Mouse (Mus musculus) limb, embryonic 12.5 days (tissue): Measurements from ENCODE around the gene Ifit3. TPM values are rescaled to one million over a fixed set of nuclear protein-coding genes. Genes with fewer than 3 reads are reported as not detected.
"Not testable (repeated sequence)": the region's sequence is repeated elsewhere in the genome, so short reads cannot be mapped to it uniquely, and the experiment has no call there.

Source experiments
- ATAC-seq: fragments of 200-750 bp; cut with Nextera tagmentation; 2 replicates; pipeline ENCODE4 v1.8.0; 2017; ENCODE audit warnings: low read depth, moderate TSS enrichment; ENCODE audit not compliant: insufficient number of reproducible peaks, insufficient read depth, low FRiP score, low TSS enrichment
- H3K27ac ChIP-seq: fragments of 300-500 bp; sonication (generic); 2 replicates; pipeline ENCODE4 v1.5.1; 2016; ENCODE audit warnings: mild to moderate bottlenecking, moderate library complexity
- H3K27me3 ChIP-seq: fragments of 300-500 bp; sonication (generic); 2 replicates; pipeline ENCODE4 v1.6.1; 2016; ENCODE audit warnings: mild to moderate bottlenecking, moderate library complexity
- H3K36me3 ChIP-seq: fragments of 300-500 bp; sonication (generic); 2 replicates; pipeline ENCODE4 v1.6.1; 2016; ENCODE audit warnings: mild to moderate bottlenecking, moderate library complexity
- H3K4me1 ChIP-seq: fragments of 300-500 bp; sonication (generic); replicated peaks from 2 replicates; pipeline ENCODE4 v1.6.1; 2016
- H3K4me2 ChIP-seq: fragments of 300-500 bp; sonication (generic); 2 replicates; pipeline ENCODE4 v1.6.1; 2016; ENCODE audit warnings: mild to moderate bottlenecking, moderate library complexity
- H3K4me3 ChIP-seq: fragments of 300-500 bp; sonication (generic); replicated peaks from 2 replicates; pipeline ENCODE4 v1.5.1; 2016; ENCODE audit warnings: mild to moderate bottlenecking
- H3K9ac ChIP-seq: fragments of 300-500 bp; sonication (generic); replicated peaks from 2 replicates; pipeline ENCODE4 v1.6.1; 2016; ENCODE audit warnings: mild to moderate bottlenecking, moderate library complexity
- H3K9me3 ChIP-seq: fragments of 300-500 bp; sonication (generic); 2 replicates; pipeline ENCODE4 v1.6.1; 2016; ENCODE audit warnings: mild to moderate bottlenecking, moderate library complexity
- WGBS: fragments of 180-500 bp; shearing (Covaris S2); methylation state at CpG from one replicate; pipeline ENCODE4 v1.1.7; 2016; 5-methylcytosine and 5-hydroxymethylcytosine counted together
- polyA plus RNA-seq: library from polyadenylated mRNA; unstranded; fragments of >200 nt; fragmentation: Nextera tagmentation; extraction: Ambion mirVana; gene quantifications from 2 replicates; pipeline ENCODE4 v1.2.1, GENCODE M21; 2016

Gene Ifit3
- 2.1 and 3.6 TPM in 2 replicates for polyA plus RNA-seq

GRCm38 (mm10) chr19:34583126-34583766, at the start of gene Ifit3:
Gene Ifit3, plus strand, starts transcription at chr19:34583531.
- H3K27me3 ChIP-seq, H3K36me3 ChIP-seq, H3K27ac ChIP-seq, H3K9ac ChIP-seq, H3K9me3 ChIP-seq, ATAC-seq, H3K4me2 ChIP-seq, H3K4me1 ChIP-seq, H3K4me3 ChIP-seq: not testable (repeated sequence)
- 44% methylated on average over 2 of the region's 2 CpGs for WGBS

GRCm38 (mm10) chr19:34539422-34539821, 43.9 kb upstream of the Ifit3 start:
- 76% methylated on average over 1 of the region's 1 CpGs for WGBS
- no peak overlapping the region for H3K4me2 ChIP-seq
- ATAC-seq = no peak

GRCm38 (mm10) chr19:34546211-34546610, 37.1 kb upstream of the Ifit3 start:
- Histone ChIP-seq H3K4me2 (no peak overlapping the region), H3K9ac (no peak overlapping the region), H3K9me3 (no peaks in the 10 kb centered on the region), H3K27ac (no peak overlapping the region), H3K4me1 (no peaks in the 10 kb centered on the region), H3K36me3 (no peaks in the 10 kb centered on the region), H3K27me3 (peaks cover 5% of the 10 kb centered on the region; the same call in 1 of the 2 replicates), H3K4me3 (no peak overlapping the region)
- no peak for ATAC-seq
- 88% methylated on average over 4 of the region's 4 CpGs for WGBS

More at GRCm38 (mm10) chr19:34539422-34539821, 43.9 kb upstream of the Ifit3 start:
- Histone ChIP-seq H3K9me3 (no peaks in the 10 kb centered on the region), H3K36me3 (no peaks in the 10 kb centered on the region), H3K4me3 (no peak overlapping the region), H3K27me3 (no peaks in the 10 kb centered on the region), H3K9ac (no peak overlapping the region), H3K4me1 (no peaks in the 10 kb centered on the region), H3K27ac (no peak overlapping the region)

- H3K4me2 ChIP-seq = no peak overlapping the region
- 29% methylated on average over 7 of the region's 7 CpGs for WGBS
- peaks cover 4% of the 10 kb centered on the region for H3K4me1 ChIP-seq
- no peak overlapping the region for H3K9ac ChIP-seq
- H3K4me3 ChIP-seq = no peak overlapping the region
- no peaks in the 10 kb centered on the region for H3K9me3 ChIP-seq
- no peak for ATAC-seq
- H3K36me3 ChIP-seq = no peaks in the 10 kb centered on the region
- H3K27ac ChIP-seq = no peak overlapping the region
- H3K27me3 ChIP-seq = peaks cover 5% of the 10 kb centered on the region; the same call in 1 of the 2 replicates
Observed at GRCm38 (mm10) chr19:34547976-34548375, 35.4 kb upstream of the Ifit3 start.

- Histone ChIP-seq H3K4me2 (peak overlapping the region; percentile 57), H3K4me1 (peaks cover 14% of the 10 kb centered on the region), H3K27me3 (peaks cover 5% of the 10 kb centered on the region; the same call in 1 of the 2 replicates), H3K9ac (peak overlapping the region; percentile 42; the same call in 1 of the 2 replicates), H3K9me3 (no peaks in the 10 kb centered on the region), H3K4me3 (peak overlapping the region; percentile 46; the same call in 1 of the 2 replicates), H3K36me3 (no peaks in the 10 kb centered on the region), H3K27ac (no peak overlapping the region)
- WGBS = 38% methylated on average over 4 of the region's 4 CpGs
- no peak for ATAC-seq
Observed at GRCm38 (mm10) chr19:34550205-34550533, 33.2 kb upstream of the Ifit3 start.

- Histone ChIP-seq H3K4me1 (peaks cover 14% of the 10 kb centered on the region), H3K4me2 (peak within 1 kb of the TSS; percentile 57), H3K27me3 (peaks cover 2% of the 10 kb centered on the region; the same call in 1 of the 2 replicates), H3K9ac (peak within 1 kb of the TSS; percentile 42), H3K27ac (peak within 1 kb of the TSS; percentile 64; the same call in 1 of the 2 replicates), H3K36me3 (no peaks in the 10 kb centered on the region), H3K9me3 (no peaks in the 10 kb centered on the region), H3K4me3 (peak within 1 kb of the TSS; percentile 46)
- peak; percentile 90 for ATAC-seq
- WGBS = 2% methylated on average over 22 of the region's 22 CpGs
Observed at GRCm38 (mm10) chr19:34550534-34551223, 32.7 kb upstream of the Ifit3 start, which contains the start of gene Ifit2. Gene Ifit2, plus strand, starts transcription at chr19:34550694.

GRCm38 (mm10) chr19:34551981-34552380, 31.4 kb upstream of the Ifit3 start:
- Histone ChIP-seq H3K36me3 (no peaks in the 10 kb centered on the region), H3K9ac (no peak overlapping the region), H3K27me3 (no peaks in the 10 kb centered on the region; the same call in 1 of the 2 replicates), H3K4me3 (no peak overlapping the region), H3K9me3 (no peaks in the 10 kb centered on the region), H3K27ac (peak overlapping the region; percentile 64), H3K4me2 (peak overlapping the region; percentile 30; the same call in 1 of the 2 replicates), H3K4me1 (peaks cover 14% of the 10 kb centered on the region)
- ATAC-seq = no peak
- 33% methylated on average over 5 of the region's 5 CpGs for WGBS

GRCm38 (mm10) chr19:34553021-34553420, 30.3 kb upstream of the Ifit3 start:
- H3K4me3 ChIP-seq = no peak overlapping the region
- H3K27me3 ChIP-seq = no peaks in the 10 kb centered on the region; the same call in 1 of the 2 replicates
- H3K27ac ChIP-seq = 0 out of 2 replicates have a peak overlapping the region, but pooled peaks have one; percentile 41
- no peak for ATAC-seq
- H3K4me2 ChIP-seq = peak overlapping the region; percentile 8; the same call in 1 of the 2 replicates
- peaks cover 14% of the 10 kb centered on the region for H3K4me1 ChIP-seq
- 66% methylated on average over 6 of the region's 6 CpGs for WGBS
- no peaks in the 10 kb centered on the region for H3K9me3 ChIP-seq
- no peaks in the 10 kb centered on the region for H3K36me3 ChIP-seq
- no peak overlapping the region for H3K9ac ChIP-seq

GRCm38 (mm10) chr19:34553522-34553921, 29.8 kb upstream of the Ifit3 start:
- H3K36me3 ChIP-seq = no peaks in the 10 kb centered on the region
- peaks cover 14% of the 10 kb centered on the region for H3K4me1 ChIP-seq
- no peaks in the 10 kb centered on the region; the same call in 1 of the 2 replicates for H3K27me3 ChIP-seq
- no peaks in the 10 kb centered on the region for H3K9me3 ChIP-seq
- no peak overlapping the region for H3K9ac ChIP-seq
- peak overlapping the region; percentile 13; the same call in 1 of the 2 replicates for H3K27ac ChIP-seq
- WGBS = 58% methylated on average over 3 of the region's 3 CpGs
- H3K4me3 ChIP-seq = no peak overlapping the region
- H3K4me2 ChIP-seq = peak overlapping the region; percentile 8; the same call in 1 of the 2 replicates
- no peak for ATAC-seq

- no peak for ATAC-seq
- H3K4me1 ChIP-seq = peaks cover 14% of the 10 kb centered on the region
- no peaks in the 10 kb centered on the region; the same call in 1 of the 2 replicates for H3K27me3 ChIP-seq
- no peaks in the 10 kb centered on the region for H3K9me3 ChIP-seq
- H3K36me3 ChIP-seq = no peaks in the 10 kb centered on the region
- no peak overlapping the region for H3K27ac ChIP-seq
- H3K9ac ChIP-seq = no peak overlapping the region
- no peak overlapping the region for H3K4me2 ChIP-seq
- no peak overlapping the region for H3K4me3 ChIP-seq
Observed at GRCm38 (mm10) chr19:34554061-34554460, 29.3 kb upstream of the Ifit3 start.

- no peak for ATAC-seq
- Histone ChIP-seq H3K4me3 (no peak overlapping the region), H3K4me2 (no peak overlapping the region), H3K9ac (no peak overlapping the region), H3K27ac (no peak overlapping the region), H3K4me1 (peaks cover 14% of the 10 kb centered on the region), H3K27me3 (no peaks in the 10 kb centered on the region), H3K36me3 (no peaks in the 10 kb centered on the region), H3K9me3 (no peaks in the 10 kb centered on the region)
- WGBS = 85% methylated on average over 3 of the region's 3 CpGs
Observed at GRCm38 (mm10) chr19:34556621-34557020, 26.7 kb upstream of the Ifit3 start.
